Mouse (Mus musculus): ENCODE measurements around the gene Diras2. TPM values are rescaled to one million over a fixed set of nuclear protein-coding genes. Genes with fewer than 3 reads are reported as not detected.

Gene Diras2
- polyA plus RNA-seq (2015; fragmentation: Nextera tagmentation; extraction: Ambion mirVana): 5.0 and 5.1 TPM in 2 replicates

- Histone ChIP-seq H3K9ac (peak within 1 kb of the TSS; percentile 63), H3K36me3 (no peaks in the 10 kb centered on the region), H3K27me3 (no peaks in the 10 kb centered on the region), H3K9me3 (no peaks in the 10 kb centered on the region), H3K27ac (replicated peaks) (peak within 1 kb of the TSS; percentile 86), H3K4me2 (peak within 1 kb of the TSS; percentile 70), H3K4me1 (replicated peaks) (peaks cover 11% of the 10 kb centered on the region), H3K4me3 (peak within 1 kb of the TSS; percentile 53)
- peak; percentile 4; the same call in 1 of the 2 replicates for ATAC-seq (ENCODE audit: low FRiP score, low read depth)
- 57% methylated on average over 9 of the region's 9 CpGs for WGBS
Observed at GRCm38 (mm10) chr13:52531121-52531520, at the start of gene Diras2. Gene Diras2, minus strand, starts transcription at chr13:52531279.

GRCm38 (mm10) chr13:52578776-52579175 lies 47.7 kb upstream of the Diras2 start:
- peaks cover 19% of the 10 kb centered on the region for H3K27me3 ChIP-seq
- no peak for ATAC-seq (ENCODE audit: low FRiP score, low read depth)
- no peak overlapping the region for H3K4me3 ChIP-seq
- H3K4me1 ChIP-seq (replicated peaks): peaks cover 12% of the 10 kb centered on the region
- no peaks in the 10 kb centered on the region for H3K36me3 ChIP-seq
- no peak overlapping the region for H3K27ac ChIP-seq (replicated peaks)
- no peak overlapping the region for H3K9ac ChIP-seq
- H3K4me2 ChIP-seq: no peak overlapping the region
- H3K9me3 ChIP-seq: no peaks in the 10 kb centered on the region
- WGBS: 78% methylated on average over 2 of the region's 2 CpGs

- no peaks in the 10 kb centered on the region for H3K9me3 ChIP-seq
- H3K4me3 ChIP-seq: no peak overlapping the region
- H3K27me3 ChIP-seq: peaks cover 15% of the 10 kb centered on the region
- no peaks in the 10 kb centered on the region for H3K36me3 ChIP-seq
- ATAC-seq (ENCODE audit: low FRiP score, low read depth): no peak
- H3K4me2 ChIP-seq: no peak overlapping the region
- 38% methylated on average over 4 of the region's 4 CpGs for WGBS
- no peak overlapping the region for H3K9ac ChIP-seq
- H3K27ac ChIP-seq (replicated peaks): no peak overlapping the region
- peaks cover 5% of the 10 kb centered on the region for H3K4me1 ChIP-seq (replicated peaks)
Observed at GRCm38 (mm10) chr13:52577939-52578338, 46.9 kb upstream of the Diras2 start.

GRCm38 (mm10) chr13:52577326-52577920 lies 46.3 kb upstream of the Diras2 start:
- no peaks in the 10 kb centered on the region for H3K4me1 ChIP-seq (replicated peaks)
- no peak overlapping the region for H3K27ac ChIP-seq (replicated peaks)
- H3K36me3 ChIP-seq: no peaks in the 10 kb centered on the region
- no peak for ATAC-seq (ENCODE audit: low FRiP score, low read depth)
- H3K9ac ChIP-seq: no peak overlapping the region
- no peak overlapping the region for H3K4me2 ChIP-seq
- H3K27me3 ChIP-seq: peaks cover 10% of the 10 kb centered on the region
- no peak overlapping the region for H3K4me3 ChIP-seq
- no peaks in the 10 kb centered on the region for H3K9me3 ChIP-seq
- 78% methylated on average over 3 of the region's 3 CpGs for WGBS

- peaks cover 6% of the 10 kb centered on the region; the same call in 1 of the 2 replicates for H3K27me3 ChIP-seq
- no peaks in the 10 kb centered on the region for H3K4me1 ChIP-seq (replicated peaks)
- H3K9me3 ChIP-seq: no peaks in the 10 kb centered on the region
- H3K9ac ChIP-seq: no peak overlapping the region
- 56% methylated on average over 10 of the region's 10 CpGs for WGBS
- no peak overlapping the region for H3K4me3 ChIP-seq
- H3K36me3 ChIP-seq: no peaks in the 10 kb centered on the region
- no peak overlapping the region for H3K4me2 ChIP-seq
- ATAC-seq (ENCODE audit: low FRiP score, low read depth): no peak
- no peak overlapping the region for H3K27ac ChIP-seq (replicated peaks)
Observed at GRCm38 (mm10) chr13:52576841-52577240, 45.8 kb upstream of the Diras2 start.

GRCm38 (mm10) chr13:52576021-52576614 lies 45.0 kb upstream of the Diras2 start:
- H3K27me3 ChIP-seq: 0 out of 2 replicates have a peak, but pooled peaks cover under 1% of the 10 kb centered on the region
- H3K27ac ChIP-seq (replicated peaks): no peak overlapping the region
- no peak overlapping the region for H3K4me3 ChIP-seq
- no peak overlapping the region for H3K9ac ChIP-seq
- H3K9me3 ChIP-seq: no peaks in the 10 kb centered on the region
- no peak for ATAC-seq (ENCODE audit: low FRiP score, low read depth)
- H3K36me3 ChIP-seq: no peaks in the 10 kb centered on the region
- WGBS: 68% methylated on average over 7 of the region's 7 CpGs
- H3K4me1 ChIP-seq (replicated peaks): no peaks in the 10 kb centered on the region
- no peak overlapping the region for H3K4me2 ChIP-seq

- no peak overlapping the region for H3K27ac ChIP-seq (replicated peaks)
- no peak for ATAC-seq (ENCODE audit: low FRiP score, low read depth)
- no peaks in the 10 kb centered on the region for H3K27me3 ChIP-seq
- WGBS: 85% methylated on average over 6 of the region's 6 CpGs
- H3K9ac ChIP-seq: no peak overlapping the region
- no peaks in the 10 kb centered on the region for H3K36me3 ChIP-seq
- H3K4me1 ChIP-seq (replicated peaks): no peaks in the 10 kb centered on the region
- no peaks in the 10 kb centered on the region for H3K9me3 ChIP-seq
- no peak overlapping the region for H3K4me3 ChIP-seq
- no peak overlapping the region for H3K4me2 ChIP-seq
Observed at GRCm38 (mm10) chr13:52575483-52575882, 44.4 kb upstream of the Diras2 start.

GRCm38 (mm10) chr13:52574311-52574710 lies 43.2 kb upstream of the Diras2 start:
- H3K9me3 ChIP-seq: no peaks in the 10 kb centered on the region
- no peak overlapping the region for H3K4me3 ChIP-seq
- no peaks in the 10 kb centered on the region for H3K36me3 ChIP-seq
- no peak overlapping the region for H3K9ac ChIP-seq
- no peaks in the 10 kb centered on the region for H3K27me3 ChIP-seq
- H3K4me1 ChIP-seq (replicated peaks): peaks cover 4% of the 10 kb centered on the region
- no peak overlapping the region for H3K4me2 ChIP-seq
- no peak overlapping the region for H3K27ac ChIP-seq (replicated peaks)
- 92% methylated on average over 2 of the region's 2 CpGs for WGBS
- ATAC-seq (ENCODE audit: low FRiP score, low read depth): no peak

- Histone ChIP-seq H3K27ac (replicated peaks) (no peak overlapping the region), H3K36me3 (no peaks in the 10 kb centered on the region), H3K4me2 (no peak overlapping the region), H3K27me3 (0 out of 2 replicates have a peak, but pooled peaks cover 2% of the 10 kb centered on the region), H3K4me3 (no peak overlapping the region), H3K9me3 (no peaks in the 10 kb centered on the region), H3K9ac (no peak overlapping the region), H3K4me1 (replicated peaks) (peaks cover 9% of the 10 kb centered on the region)
- 79% methylated on average over 9 of the region's 9 CpGs for WGBS
- no peak for ATAC-seq (ENCODE audit: low FRiP score, low read depth)
Observed at GRCm38 (mm10) chr13:52572451-52573446, 41.7 kb upstream of the Diras2 start.

GRCm38 (mm10) chr13:52571591-52572384 lies 40.7 kb upstream of the Diras2 start:
- WGBS: 79% methylated on average over 11 of the region's 11 CpGs
- Histone ChIP-seq H3K27ac (replicated peaks) (no peak overlapping the region), H3K4me2 (no peak overlapping the region), H3K4me1 (replicated peaks) (peaks cover 9% of the 10 kb centered on the region), H3K9me3 (no peaks in the 10 kb centered on the region), H3K4me3 (no peak overlapping the region), H3K36me3 (no peaks in the 10 kb centered on the region), H3K9ac (no peak overlapping the region), H3K27me3 (0 out of 2 replicates have a peak, but pooled peaks cover 2% of the 10 kb centered on the region)
- no peak for ATAC-seq (ENCODE audit: low FRiP score, low read depth)

GRCm38 (mm10) chr13:52570276-52570675 lies 39.2 kb upstream of the Diras2 start:
- H3K4me1 ChIP-seq (replicated peaks): peaks cover 11% of the 10 kb centered on the region
- H3K9me3 ChIP-seq: no peaks in the 10 kb centered on the region
- H3K4me3 ChIP-seq: no peak overlapping the region
- 97% methylated on average over 9 of the region's 9 CpGs for WGBS
- H3K4me2 ChIP-seq: no peak overlapping the region
- 0 out of 2 replicates have a peak, but pooled peaks cover 2% of the 10 kb centered on the region for H3K27me3 ChIP-seq
- ATAC-seq (ENCODE audit: low FRiP score, low read depth): no peak
- H3K36me3 ChIP-seq: no peaks in the 10 kb centered on the region
- H3K9ac ChIP-seq: no peak overlapping the region
- no peak overlapping the region for H3K27ac ChIP-seq (replicated peaks)
